Mouse (Mus musculus): ENCODE measurements at regions not wholly inside any gene's neighbourhood (a gene's known extent, or its start where the extent isn't known, plus 50 kb on each side); places are given as distances from the start of the nearest gene placed in this dataset.

DNA sequence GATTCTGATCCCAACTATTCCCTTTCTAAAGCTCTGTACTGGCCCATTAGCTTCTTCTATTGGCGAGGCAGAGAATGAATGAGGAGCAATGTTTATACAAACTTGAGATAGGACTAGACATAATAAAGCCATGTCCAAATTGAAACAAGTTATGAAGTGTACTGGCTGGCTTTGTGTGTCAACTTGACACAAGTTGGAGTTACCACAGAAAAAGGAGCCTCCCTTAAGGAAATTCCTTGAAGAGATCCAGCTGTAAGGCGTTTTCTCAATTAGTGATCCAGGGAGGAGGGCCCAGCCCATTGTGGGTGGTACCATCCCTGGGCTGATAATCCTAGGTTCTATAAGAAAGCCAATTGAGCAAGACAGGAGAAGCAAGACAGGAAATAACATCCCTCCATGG, 135.9 kb upstream of the Cr2 start:
- DNase-seq, result no peak

GRCm38 (mm10) chr1:195285076-195285475, 108.6 kb upstream of the Cr2 start:
- DNase-seq, result no peak

DNA sequence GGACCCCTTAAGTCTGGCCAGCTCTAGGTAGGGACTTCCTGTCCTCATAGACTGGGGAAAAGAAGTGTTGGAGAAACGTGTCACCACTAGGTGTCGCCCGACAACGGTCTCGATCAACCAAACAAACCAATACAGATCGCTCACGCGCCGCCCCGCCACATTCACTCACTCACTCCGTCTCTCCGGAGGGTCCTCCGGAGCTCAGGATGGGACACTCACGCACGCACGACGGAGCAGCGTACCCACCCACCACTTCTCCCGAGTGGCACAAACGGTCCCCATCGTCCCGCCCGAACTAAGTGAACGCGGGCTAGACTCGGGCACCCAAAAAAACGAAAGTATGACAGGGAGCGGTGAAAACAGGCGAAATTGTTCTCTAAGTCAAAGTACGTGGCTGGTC, 65.0 kb upstream of the Cr2 start:
- DNase-seq, result peak; percentile 99

DNA sequence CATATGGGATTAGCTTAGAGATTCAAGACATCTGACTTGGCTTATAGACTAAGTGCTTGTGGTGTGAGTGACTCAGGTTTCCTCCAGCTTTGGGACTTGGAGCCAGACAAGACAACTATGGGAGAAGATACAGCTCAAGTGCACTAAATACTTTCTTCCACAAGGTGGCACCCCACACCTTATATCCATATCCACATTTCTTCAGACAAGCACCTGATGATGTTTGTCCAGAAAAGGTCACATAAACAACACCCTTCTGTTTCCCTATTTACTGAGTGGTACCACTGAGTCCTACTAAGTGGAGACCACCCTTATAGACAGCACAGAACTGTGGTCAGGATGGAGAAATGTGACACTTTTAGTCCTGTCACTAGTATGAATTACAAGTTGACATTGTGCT, 56.1 kb upstream of the Cr2 start:
- DNase-seq, result peak; percentile 40

DNA sequence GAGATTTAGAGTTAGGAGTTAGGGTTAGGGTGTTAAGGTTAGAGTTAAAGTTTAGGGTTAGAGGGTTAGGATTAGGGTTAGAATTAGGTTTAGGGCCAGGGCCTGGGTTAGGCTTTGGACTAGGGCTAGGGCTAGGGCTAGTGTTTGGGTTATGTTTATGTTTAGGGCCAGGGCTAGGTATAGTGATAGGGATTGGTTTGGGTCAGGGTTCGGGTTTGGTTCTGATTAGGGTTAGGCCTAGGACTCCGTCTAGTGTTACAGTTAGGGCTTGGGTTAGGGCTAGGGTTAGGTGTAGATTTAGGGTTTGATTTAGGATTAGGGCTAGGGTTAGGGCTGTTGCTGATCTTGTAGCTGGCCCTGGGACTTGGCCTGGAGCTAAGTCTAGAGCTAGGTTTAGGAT, 50.5 kb upstream of the Cr2 start:
- no peak for DNase-seq

Data from thymus, postnatal 14 days (tissue).